In the genomic region with DNA sequence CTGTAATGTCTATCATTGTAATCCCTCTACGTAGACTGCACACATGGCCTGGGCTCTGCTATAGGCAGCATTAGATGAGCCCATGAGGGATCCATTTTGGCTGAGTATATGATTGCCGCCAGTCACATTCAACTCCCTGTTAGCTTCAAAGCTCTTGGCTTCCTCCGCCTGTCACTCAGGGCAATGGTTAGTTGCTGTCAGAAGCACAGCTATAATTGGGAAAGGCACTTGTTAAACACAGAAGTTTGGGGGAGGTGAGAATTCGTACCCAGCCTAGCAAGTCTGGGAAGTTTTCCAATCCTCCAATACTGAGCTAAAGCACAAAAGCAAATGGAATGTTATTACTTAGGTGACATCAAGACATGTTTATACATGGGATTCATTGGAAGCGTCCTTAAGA, we compare ENCODE assay signal across 11 mouse cellular contexts.
A peak's percentile ranks its signal among the peaks of the same experiment; 100 is the strongest.
DNase-seq lines count a peak whose midpoint lies in the region; ATAC-seq and TF ChIP-seq lines count a peak whose summit lies in the region.
"Had no signal": no experiment of that assay in that cellular context is flagged by ENCODE, and none has a peak within 500 bp of the region (broad histone marks: within the 10 kb centered on the region; RNA-seq: fewer than 3 reads in every experiment).

No protein-coding gene starts in this region.

- peak; percentile 98 for ATAC-seq in frontal cortex, adult (ENCODE audit: low TSS enrichment)
- ATAC-seq: hindbrain, embryonic 16.5 days had no signal

- 78% methylated on average over 5 of the region's 5 CpGs for WGBS in lung, adult 2 months

- no peaks in the 10 kb centered on the region for H3K4me1 ChIP-seq in lung, adult 2 months (ENCODE audit: control insufficient read depth, insufficient read depth, low read length)

- TF ChIP-seq CTCF in lung, adult 2 months (IDR thresholded peaks at IDR 0.05; ENCODE audit: insufficient read depth, low read length), result no peak

- DNase-seq in layer of hippocampus, adult 11-12 months (ENCODE audit: low spot score), result peak; percentile 52
- no peak for DNase-seq in layer of hippocampus, postnatal 25 days (ENCODE audit: extremely low spot score in 1 of 2, low spot score in 1 of 2)
- DNase-seq in layer of hippocampus, postnatal 36 days, result peak; percentile 30 to 41
- peak; percentile 33 for DNase-seq in right cerebral cortex, postnatal 25 days
- DNase-seq in lung, postnatal 10 days, result no peak
- DNase-seq in kidney, adult 18-20 months, result no peak
- DNase-seq in lung, adult 2 months, result no peak
- DNase-seq: cerebellum, postnatal 36 days; kidney, postnatal 14 days had no signal

- TF ChIP-seq POLR2A in lung, adult 2 months (IDR thresholded peaks at IDR 0.05; ENCODE audit: borderline replicate concordance, extremely low read depth, low read depth, low read length), result no peak

- H3K4me3 ChIP-seq in lung, adult 2 months (replicated peaks; ENCODE audit: extremely low read depth, low read depth, low read length), result no peak overlapping the region

Comparison
In these comparisons a context has a peak if more than half of its experiments do, and no peak if none do; other contexts are left out.
1. DNase-seq: peak in layer of hippocampus, adult 11-12 months (single experiment), layer of hippocampus, postnatal 36 days (2 of 2) and right cerebral cortex, postnatal 25 days (single experiment); none in layer of hippocampus, postnatal 25 days (0 of 2), lung, postnatal 10 days (single experiment), kidney, adult 18-20 months (single experiment) and lung, adult 2 months (single experiment).